Mouse (Mus musculus): ENCODE results near the gene Hdac9. TPM values are rescaled to one million over a fixed set of nuclear protein-coding genes. Genes with fewer than 3 reads are reported as not detected.

The Hdac9 gene
- total and polyA plus RNA-seq, 3 experiments, result 0.03 to 0.19 TPM; not detected in 1

DNA sequence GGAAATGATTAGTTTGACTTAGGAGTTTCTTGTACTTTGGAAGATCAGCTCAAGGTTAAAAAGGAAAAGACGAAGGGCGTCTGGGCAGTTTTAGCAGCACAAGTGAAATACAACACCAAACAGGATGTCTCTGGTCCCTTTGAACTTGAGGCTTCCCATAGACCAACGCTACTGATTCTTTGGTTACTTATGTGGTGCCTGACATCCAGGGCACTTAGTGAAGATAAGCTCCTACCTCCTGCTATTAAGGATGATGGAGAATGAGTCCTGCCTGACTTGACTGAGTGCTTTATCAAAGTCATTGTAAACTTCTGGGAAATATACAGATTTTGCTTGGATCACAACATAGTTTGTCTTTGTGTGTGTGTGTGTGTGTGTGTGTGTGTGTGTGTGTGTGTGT lies 765.6 kb downstream of the Hdac9 start:
- TF ChIP-seq TBP (IDR thresholded peaks at IDR 0.05; ENCODE audit: low read depth, low read length) (no peak), ELF1 (IDR thresholded peaks at IDR 0.05; ENCODE audit: low read depth, low read length) (no peak), CHD1 (IDR thresholded peaks at IDR 0.05; ENCODE audit: low read depth, low read length) (no peak), NELFE (IDR thresholded peaks at IDR 0.05; ENCODE audit: low read depth, low read length) (no peak), ZC3H11A (IDR thresholded peaks at IDR 0.05; ENCODE audit: low read depth, low read length) (no peak), ZMIZ1 (IDR thresholded peaks at IDR 0.05; ENCODE audit: low read depth, low read length) (no peak), SMC3 (IDR thresholded peaks at IDR 0.05; ENCODE audit: low read depth, low read length) (no peak), GATA1 (IDR thresholded peaks at IDR 0.05; ENCODE audit: low read depth, low read length) (no peak), JUND (IDR thresholded peaks at IDR 0.05; ENCODE audit: low read depth, low read length) (no peak), ETS1 (IDR thresholded peaks at IDR 0.05; ENCODE audit: low read depth, low read length) (no peak), MAX (IDR thresholded peaks at IDR 0.05; ENCODE audit: low read length) (no peak), BHLHE40 (IDR thresholded peaks at IDR 0.05; ENCODE audit: borderline replicate concordance, low read depth, low read length) (no peak), MAZ (IDR thresholded peaks at IDR 0.05; ENCODE audit: low read depth, low read length) (no peak), USF1 (IDR thresholded peaks at IDR 0.05; ENCODE audit: low read depth, low read length) (no peak), TAL1 (IDR thresholded peaks at IDR 0.05; ENCODE audit: low read length) (no peak), RCOR1 (IDR thresholded peaks at IDR 0.05; ENCODE audit: low read depth, low read length) (no peak), ZNF384 (IDR thresholded peaks at IDR 0.05; ENCODE audit: low read depth, low read length) (no peak), MYC (IDR thresholded peaks at IDR 0.05; ENCODE audit: low read depth, low read length) (no peak), MYB (IDR thresholded peaks at IDR 0.05; ENCODE audit: low read depth, low read length) (no peak)
- Histone ChIP-seq H3K27ac (ENCODE audit: control insufficient read depth, low read depth, low read length) (no peak overlapping the region), H3K36me3 (ENCODE audit: control insufficient read depth in 1 of 2, insufficient read depth in 2 of 2, low read length in 2 of 2) (no peaks in the 10 kb centered on the region), H3K9me3 (replicated peaks; ENCODE audit: insufficient read depth, low read length) (no peaks in the 10 kb centered on the region), H3K79me2 (ENCODE audit: control insufficient read depth, insufficient read depth, low read length, poor library complexity) (no peaks in the 10 kb centered on the region), H3K4me1 (ENCODE audit: control insufficient read depth in 1 of 2, insufficient read depth in 2 of 2, low read length in 2 of 2) (no peaks in the 10 kb centered on the region), H3K27me3 (ENCODE audit: control insufficient read depth in 1 of 2, insufficient read depth in 2 of 2, low read length in 2 of 2) (no peaks in the 10 kb centered on the region), H3K4me3 (ENCODE audit: control insufficient read depth in 1 of 2, insufficient read depth in 1 of 2, low read depth in 2 of 2, low read length in 2 of 2) (no peak overlapping the region), H3K9ac (ENCODE audit: control insufficient read depth, low read depth, low read length, poor library complexity, severe bottlenecking) (no peak overlapping the region)
- DNase-seq (ENCODE audit: low read depth, low spot score), result no peak

DNA sequence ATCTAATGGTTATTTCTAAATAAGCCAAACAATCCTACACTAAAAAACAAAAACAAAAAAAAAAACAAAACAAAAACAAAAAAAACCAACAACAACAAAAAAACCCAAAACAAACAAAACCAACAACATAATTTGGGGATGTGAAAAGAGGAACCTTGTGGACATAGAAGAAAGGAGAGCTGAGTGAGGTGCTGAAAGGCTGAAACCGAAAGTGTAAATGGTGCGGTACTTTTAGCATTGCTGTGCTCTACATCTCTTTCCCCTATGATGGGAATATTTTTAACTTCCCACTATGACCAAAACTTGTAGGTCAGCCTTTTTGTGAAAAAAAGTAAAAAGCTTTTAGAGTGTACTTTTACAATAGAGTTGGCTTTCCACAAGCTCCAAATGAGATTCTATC lies 774.2 kb downstream of the Hdac9 start:
- Histone ChIP-seq H3K27me3 (ENCODE audit: control insufficient read depth in 1 of 2, insufficient read depth in 2 of 2, low read length in 2 of 2) (no peaks in the 10 kb centered on the region), H3K9me3 (replicated peaks; ENCODE audit: insufficient read depth, low read length) (no peaks in the 10 kb centered on the region), H3K27ac (ENCODE audit: control insufficient read depth, low read depth, low read length) (no peak overlapping the region), H3K9ac (ENCODE audit: control insufficient read depth, low read depth, low read length, poor library complexity, severe bottlenecking) (no peak overlapping the region), H3K4me1 (ENCODE audit: control insufficient read depth in 1 of 2, insufficient read depth in 2 of 2, low read length in 2 of 2) (no peaks in the 10 kb centered on the region), H3K79me2 (ENCODE audit: control insufficient read depth, insufficient read depth, low read length, poor library complexity) (no peaks in the 10 kb centered on the region), H3K36me3 (ENCODE audit: control insufficient read depth in 1 of 2, insufficient read depth in 2 of 2, low read length in 2 of 2) (no peaks in the 10 kb centered on the region), H3K4me3 (ENCODE audit: control insufficient read depth in 1 of 2, insufficient read depth in 1 of 2, low read depth in 2 of 2, low read length in 2 of 2) (no peak overlapping the region)
- DNase-seq (ENCODE audit: low read depth, low spot score), result no peak
- no peak for TF ChIP-seq NRF1 (IDR thresholded peaks at IDR 0.05; ENCODE audit: insufficient read depth, low read depth, low read length, poor library complexity, severe bottlenecking)
- no peak for TF ChIP-seq CTCF (IDR thresholded peaks at IDR 0.05 in 2 of 3, conservative IDR thresholded peaks at IDR 0.05 in 1 of 3; ENCODE audit: control insufficient read depth in 1 of 3, insufficient read depth in 1 of 3, low read depth in 2 of 3, low read length in 3 of 3, poor library complexity in 1 of 3, severe bottlenecking in 1 of 3)
- TF ChIP-seq TCF12 (IDR thresholded peaks at IDR 0.05; ENCODE audit: low read depth, low read length), result no peak
- no peak for TF ChIP-seq MEF2A (IDR thresholded peaks at IDR 0.05; ENCODE audit: extremely low read depth, insufficient replicate concordance, low read depth, low read length, poor library complexity, severe bottlenecking)
- TF ChIP-seq USF1 (IDR thresholded peaks at IDR 0.05; ENCODE audit: low read depth, low read length), result no peak
- TF ChIP-seq JUND (IDR thresholded peaks at IDR 0.05; ENCODE audit: low read depth, low read length), result no peak
- TF ChIP-seq RAD21 (IDR thresholded peaks at IDR 0.05; ENCODE audit: low read depth, low read length), result no peak
- TF ChIP-seq SMC3 (IDR thresholded peaks at IDR 0.05; ENCODE audit: low read depth, low read length), result no peak
- no peak for TF ChIP-seq KAT2A (conservative IDR thresholded peaks at IDR 0.05; ENCODE audit: low read depth, low read length)
- TF ChIP-seq UBTF (IDR thresholded peaks at IDR 0.05; ENCODE audit: borderline replicate concordance, insufficient read depth, low read depth, low read length), result no peak
- TF ChIP-seq POLR2AphosphoS2 (IDR thresholded peaks at IDR 0.05; ENCODE audit: low read length), result no peak
- no peak for TF ChIP-seq POLR2AphosphoS5 (IDR thresholded peaks at IDR 0.05; ENCODE audit: borderline replicate concordance, low read depth, low read length)
- no peak for TF ChIP-seq CHD2 (IDR thresholded peaks at IDR 0.05; ENCODE audit: low read length)
- TF ChIP-seq MYB (IDR thresholded peaks at IDR 0.05; ENCODE audit: low read depth, low read length), result no peak
- TF ChIP-seq USF2 (IDR thresholded peaks at IDR 0.05; ENCODE audit: borderline replicate concordance in 1 of 2, insufficient read depth in 1 of 2, low read depth in 1 of 2, low read length in 2 of 2), result no peak
- TF ChIP-seq CHD1 (IDR thresholded peaks at IDR 0.05; ENCODE audit: low read depth, low read length), result no peak
- TF ChIP-seq NELFE (IDR thresholded peaks at IDR 0.05; ENCODE audit: low read depth, low read length), result no peak
- TF ChIP-seq HCFC1 (IDR thresholded peaks at IDR 0.05; ENCODE audit: low read depth, low read length), result no peak
